Comparison of ENCODE assay signal across 25 mouse cellular contexts in genomic region chr1:187631486-187631885, GRCm38 (mm10). TPM values are rescaled to one million over a fixed set of nuclear protein-coding genes. Genes with fewer than 3 reads are reported as not detected.
DNase-seq lines count a peak whose midpoint lies in the region; ATAC-seq and TF ChIP-seq lines count a peak whose summit lies in the region.
"Had no signal": no experiment of that assay in that cellular context is flagged by ENCODE, and none has a peak within 500 bp of the region (broad histone marks: within the 10 kb centered on the region; RNA-seq: fewer than 3 reads in every experiment).

No protein-coding gene starts in this region.

- ATAC-seq in hindbrain, embryonic 14.5 days (ENCODE audit: low FRiP score) = no peak
- peak; percentile 61; the same call in 1 of the 2 replicates for ATAC-seq in liver, embryonic 16.5 days (ENCODE audit: low read depth)
- no peak for ATAC-seq in liver, embryonic 11.5 days (replicated peaks; ENCODE audit: low FRiP score)
- ATAC-seq: intestine, postnatal 0 days had no signal

- H3K4me2 ChIP-seq in hindbrain, embryonic 14.5 days (replicated peaks) = no peak overlapping the region
- H3K4me2 ChIP-seq in liver, embryonic 16.5 days (ENCODE audit: low read depth, low read length) = no peak overlapping the region
- no peak overlapping the region for H3K4me2 ChIP-seq in liver, embryonic 11.5 days
- H3K4me2 ChIP-seq: embryonic facial prominence, embryonic 13.5 days; forebrain, embryonic 12.5 days; stomach, embryonic 15.5 days had no signal

- H3K9ac ChIP-seq in hindbrain, embryonic 14.5 days = no peak overlapping the region
- no peak overlapping the region for H3K9ac ChIP-seq in liver, embryonic 16.5 days (ENCODE audit: low read depth, low read length)
- H3K9ac ChIP-seq in liver, embryonic 11.5 days (ENCODE audit: low read depth, low read length) = no peak overlapping the region
- H3K9ac ChIP-seq: embryonic facial prominence, embryonic 13.5 days; forebrain, embryonic 12.5 days; liver, embryonic 14.5 days; stomach, embryonic 15.5 days had no signal

- no peaks in the 10 kb centered on the region for H3K4me1 ChIP-seq in hindbrain, embryonic 10.5 days (replicated peaks)
- H3K4me1 ChIP-seq in hindbrain, embryonic 14.5 days (replicated peaks; ENCODE audit: control insufficient read depth, insufficient read depth, low read length) = no peaks in the 10 kb centered on the region
- H3K4me1 ChIP-seq in liver, embryonic 16.5 days (ENCODE audit: control insufficient read depth, low read depth, low read length) = no peaks in the 10 kb centered on the region
- no peaks in the 10 kb centered on the region for H3K4me1 ChIP-seq in liver, embryonic 11.5 days (replicated peaks; ENCODE audit: control insufficient read depth, insufficient read depth, low read length)
- H3K4me1 ChIP-seq: embryonic facial prominence, embryonic 13.5 days; forebrain, embryonic 12.5 days; stomach, embryonic 15.5 days had no signal

- H3K4me3 ChIP-seq in gastrocnemius, adult 2 months = no peak overlapping the region
- H3K4me3 ChIP-seq in hindbrain, embryonic 10.5 days = no peak overlapping the region
- no peak overlapping the region for H3K4me3 ChIP-seq in hindbrain, embryonic 14.5 days (replicated peaks; ENCODE audit: low read length)
- H3K4me3 ChIP-seq in liver, embryonic 16.5 days (ENCODE audit: low read depth, low read length) = no peak overlapping the region
- H3K4me3 ChIP-seq in liver, embryonic 11.5 days (ENCODE audit: low read depth, low read length) = no peak overlapping the region
- H3K4me3 ChIP-seq: embryonic facial prominence, embryonic 13.5 days; erythroblast, embryonic 14.5 days; forebrain, embryonic 12.5 days; layer of hippocampus, adult 2 months; stomach, embryonic 15.5 days had no signal

- no peaks in the 10 kb centered on the region for H3K36me3 ChIP-seq in hindbrain, embryonic 10.5 days
- H3K36me3 ChIP-seq in hindbrain, embryonic 14.5 days (replicated peaks; ENCODE audit: control insufficient read depth, insufficient read depth) = no peaks in the 10 kb centered on the region
- no peaks in the 10 kb centered on the region for H3K36me3 ChIP-seq in liver, embryonic 16.5 days (ENCODE audit: control insufficient read depth, insufficient read depth)
- no peaks in the 10 kb centered on the region for H3K36me3 ChIP-seq in liver, embryonic 11.5 days (ENCODE audit: control insufficient read depth, insufficient read depth, low read length)
- H3K36me3 ChIP-seq: embryonic facial prominence, embryonic 13.5 days; forebrain, embryonic 12.5 days; stomach, embryonic 15.5 days had no signal

- no peak overlapping the region for H3K27ac ChIP-seq in gastrocnemius, adult 2 months
- H3K27ac ChIP-seq in hindbrain, embryonic 10.5 days = no peak overlapping the region
- no peak overlapping the region for H3K27ac ChIP-seq in hindbrain, embryonic 14.5 days
- no peak overlapping the region for H3K27ac ChIP-seq in liver, embryonic 16.5 days (ENCODE audit: low read length)
- H3K27ac ChIP-seq in liver, embryonic 11.5 days (ENCODE audit: low read depth, low read length) = no peak overlapping the region
- H3K27ac ChIP-seq: embryonic facial prominence, embryonic 13.5 days; forebrain, embryonic 12.5 days; layer of hippocampus, adult 2 months; liver, embryonic 14.5 days; macrophage; stomach, embryonic 15.5 days had no signal

- 72% methylated on average over 8 of the region's 8 CpGs for WGBS in hindbrain, embryonic 10.5 days
- WGBS in hindbrain, embryonic 14.5 days = 81% methylated on average over 8 of the region's 8 CpGs
- 66% methylated on average over 8 of the region's 8 CpGs for WGBS in liver, embryonic 16.5 days (ENCODE audit: insufficient replicate concordance)
- WGBS in liver, embryonic 11.5 days = 89% methylated on average over 8 of the region's 8 CpGs

- TF ChIP-seq CTCF in gastrocnemius, adult 2 months (IDR thresholded peaks at IDR 0.05) = no peak

- peak; percentile 29 for DNase-seq in gastrocnemius, adult 2 months
- no peak for DNase-seq in gastrocnemius, postnatal 4 days (ENCODE audit: low spot score in 2 of 2)
- peak; percentile 20 for DNase-seq in hindbrain, embryonic 10.5 days (ENCODE audit: low spot score)
- DNase-seq in hindbrain, embryonic 14.5 days (ENCODE audit: low spot score) = no peak
- no peak for DNase-seq in liver, embryonic 11.5 days (ENCODE audit: low spot score)
- DNase-seq in kidney, postnatal 4 days = peak; percentile 46 to 53
- DNase-seq in lung, postnatal 36 days = no peak
- DNase-seq: cerebellum, adult 11 months; cerebellum, adult 9-11 months; right cerebral cortex, adult 18-20 months; right cerebral cortex, postnatal 4 days; thymus, postnatal 25 days had no signal

- intact Hi-C loops in gastrocnemius, adult 2 months (cut with DNase I) = no loop called here

- H3K9me3 ChIP-seq in hindbrain, embryonic 10.5 days = no peaks in the 10 kb centered on the region
- no peaks in the 10 kb centered on the region for H3K9me3 ChIP-seq in hindbrain, embryonic 14.5 days (ENCODE audit: control insufficient read depth, low read length)
- H3K9me3 ChIP-seq in liver, embryonic 16.5 days (replicated peaks; ENCODE audit: control insufficient read depth, low read length) = no peaks in the 10 kb centered on the region
- no peaks in the 10 kb centered on the region for H3K9me3 ChIP-seq in liver, embryonic 11.5 days (ENCODE audit: control insufficient read depth, low read length)
- H3K9me3 ChIP-seq: embryonic facial prominence, embryonic 13.5 days; forebrain, embryonic 12.5 days; stomach, embryonic 15.5 days had no signal

- H3K27me3 ChIP-seq in hindbrain, embryonic 10.5 days (ENCODE audit: insufficient read depth, poor library complexity, severe bottlenecking) = no peaks in the 10 kb centered on the region
- H3K27me3 ChIP-seq in hindbrain, embryonic 14.5 days (ENCODE audit: control insufficient read depth, insufficient read depth, low read length) = no peaks in the 10 kb centered on the region
- no peaks in the 10 kb centered on the region for H3K27me3 ChIP-seq in liver, embryonic 16.5 days (ENCODE audit: control insufficient read depth, insufficient read depth, low read depth, low read length)
- H3K27me3 ChIP-seq in liver, embryonic 11.5 days (replicated peaks; ENCODE audit: control insufficient read depth, insufficient read depth, low read length) = no peaks in the 10 kb centered on the region
- H3K27me3 ChIP-seq: embryonic facial prominence, embryonic 13.5 days; forebrain, embryonic 12.5 days; stomach, embryonic 15.5 days had no signal

RNA-seq across cellular contexts. Expression of gene Esrrg, which starts 22.9 kb away (rescaled TPM):
- total RNA-seq in gastrocnemius, adult 2 months (2021) = 10 to 100 TPM; 21.1 to 39.1 TPM
- 1 to 10 TPM; 9.1 to 9.3 TPM for total RNA-seq in gastrocnemius, postnatal 4 days (2021)
- 3.8 and 5.8 TPM in 2 replicates for polyA plus RNA-seq in hindbrain, embryonic 10.5 days (2016; fragmentation: Nextera tagmentation; extraction: Ambion mirVana)
- 46.8 and 54.2 TPM in 2 replicates for polyA plus RNA-seq in hindbrain, embryonic 14.5 days (2014; fragmentation: Nextera tagmentation; extraction: Ambion mirVana)
- 0.13 and 0.19 TPM in 2 replicates for polyA plus RNA-seq in liver, embryonic 16.5 days (2015; fragmentation: Nextera tagmentation; extraction: Ambion mirVana)
- 0.55 and 0.95 TPM in 2 replicates for polyA plus RNA-seq in liver, embryonic 11.5 days (2014; fragmentation: Nextera tagmentation; extraction: Ambion mirVana)
- total RNA-seq: common myeloid progenitor, adult 5-6 weeks; granulocyte monocyte progenitor cell, adult 5-6 weeks; MEL had no signal
- polyA plus RNA-seq: C2C12; erythroblast, embryonic 14.5 days; macrophage had no signal

Comparison
In these comparisons a context has a peak if more than half of its experiments do, and no peak if none do; other contexts are left out.
1. DNase-seq: peak in gastrocnemius, adult 2 months (single experiment), hindbrain, embryonic 10.5 days (single experiment) and kidney, postnatal 4 days (2 of 2); none in gastrocnemius, postnatal 4 days (0 of 2), hindbrain, embryonic 14.5 days (single experiment), liver, embryonic 11.5 days (single experiment) and lung, postnatal 36 days (single experiment).